Mouse (Mus musculus): Measurements from ENCODE around the gene Pakap. TPM values are rescaled to one million over a fixed set of nuclear protein-coding genes. Genes with fewer than 3 reads are reported as not detected.

The Pakap gene
- polyA plus RNA-seq, 1 experiment from 2014 or later: 25.3 TPM

DNA sequence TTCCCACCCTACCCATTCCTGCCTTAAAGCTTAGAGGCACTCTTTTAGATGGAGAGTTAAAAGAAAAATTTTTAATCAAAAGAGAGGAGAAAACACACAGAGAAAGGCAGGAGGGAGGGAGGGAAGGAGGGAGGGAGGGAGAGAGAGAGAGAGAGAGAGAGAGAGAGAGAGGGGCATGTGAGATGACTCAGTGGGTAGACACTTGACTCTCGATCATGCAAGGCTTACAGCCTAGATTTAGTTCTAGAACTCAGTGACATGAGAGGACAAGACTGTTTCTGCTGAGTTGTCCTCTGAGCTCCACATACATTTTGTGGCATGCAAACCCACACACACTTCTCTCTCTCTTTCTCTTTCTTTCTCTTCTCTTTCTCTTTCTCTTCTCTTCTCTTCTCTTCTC, 8.5 kb upstream of the Pakap start:
- no peaks in the 10 kb centered on the region for H3K27me3 ChIP-seq (ENCODE audit: insufficient read depth, poor library complexity, severe bottlenecking)
- DNase-seq (ENCODE audit: low spot score): no peak
- 89% methylated on average over 1 of the region's 1 CpGs for WGBS

GRCm38 (mm10) chr4:57560010-57560409, 8.0 kb upstream of the Pakap start:
- Histone ChIP-seq H3K9me3 (no peaks in the 10 kb centered on the region), H3K36me3 (no peaks in the 10 kb centered on the region), H3K4me3 (no peak overlapping the region), H3K4me1 (replicated peaks) (peaks cover 17% of the 10 kb centered on the region; the same call in 1 of the 2 replicates), H3K27me3 (ENCODE audit: insufficient read depth, poor library complexity, severe bottlenecking) (no peaks in the 10 kb centered on the region), H3K27ac (peak overlapping the region; percentile 56; the same call in 1 of the 2 replicates)
- DNase-seq (ENCODE audit: low spot score): peak; percentile 12
- WGBS: 66% methylated on average over 3 of the region's 3 CpGs

More for the DNA sequence above, 8.5 kb upstream of the Pakap start:
- Histone ChIP-seq H3K36me3 (no peaks in the 10 kb centered on the region), H3K4me3 (no peak overlapping the region), H3K9me3 (no peaks in the 10 kb centered on the region), H3K4me1 (replicated peaks) (peaks cover 17% of the 10 kb centered on the region; the same call in 1 of the 2 replicates), H3K27ac (no peak overlapping the region)

- DNase-seq (ENCODE audit: low spot score): no peak
- H3K27me3 ChIP-seq (ENCODE audit: insufficient read depth, poor library complexity, severe bottlenecking): peaks cover 3% of the 10 kb centered on the region
- H3K4me1 ChIP-seq (replicated peaks): peaks cover 16% of the 10 kb centered on the region; the same call in 1 of the 2 replicates
- no peak overlapping the region for H3K4me3 ChIP-seq
- H3K27ac ChIP-seq: peak overlapping the region; percentile 56
- no peaks in the 10 kb centered on the region for H3K9me3 ChIP-seq
- H3K36me3 ChIP-seq: no peaks in the 10 kb centered on the region
- 82% methylated on average over 6 of the region's 6 CpGs for WGBS
Measured at GRCm38 (mm10) chr4:57561055-57561454, 6.9 kb upstream of the Pakap start.

- Histone ChIP-seq H3K4me1 (replicated peaks) (peaks cover 20% of the 10 kb centered on the region), H3K27me3 (ENCODE audit: insufficient read depth, poor library complexity, severe bottlenecking) (peaks cover 39% of the 10 kb centered on the region), H3K27ac (no peak overlapping the region), H3K9me3 (no peaks in the 10 kb centered on the region), H3K4me3 (no peak overlapping the region), H3K36me3 (no peaks in the 10 kb centered on the region)
- 91% methylated on average over 1 of the region's 1 CpGs for WGBS
- DNase-seq (ENCODE audit: low spot score): no peak
Measured at GRCm38 (mm10) chr4:57565283-57565682, 2.7 kb upstream of the Pakap start.

- no peak overlapping the region for H3K4me3 ChIP-seq
- peaks cover 21% of the 10 kb centered on the region for H3K4me1 ChIP-seq (replicated peaks)
- H3K27me3 ChIP-seq (ENCODE audit: insufficient read depth, poor library complexity, severe bottlenecking): peaks cover 39% of the 10 kb centered on the region
- DNase-seq (ENCODE audit: low spot score): no peak
- WGBS: 66% methylated on average over 2 of the region's 2 CpGs
- H3K36me3 ChIP-seq: no peaks in the 10 kb centered on the region
- H3K9me3 ChIP-seq: no peaks in the 10 kb centered on the region
- H3K27ac ChIP-seq: no peak overlapping the region
Measured at GRCm38 (mm10) chr4:57565811-57566210, 2.2 kb upstream of the Pakap start.

DNA sequence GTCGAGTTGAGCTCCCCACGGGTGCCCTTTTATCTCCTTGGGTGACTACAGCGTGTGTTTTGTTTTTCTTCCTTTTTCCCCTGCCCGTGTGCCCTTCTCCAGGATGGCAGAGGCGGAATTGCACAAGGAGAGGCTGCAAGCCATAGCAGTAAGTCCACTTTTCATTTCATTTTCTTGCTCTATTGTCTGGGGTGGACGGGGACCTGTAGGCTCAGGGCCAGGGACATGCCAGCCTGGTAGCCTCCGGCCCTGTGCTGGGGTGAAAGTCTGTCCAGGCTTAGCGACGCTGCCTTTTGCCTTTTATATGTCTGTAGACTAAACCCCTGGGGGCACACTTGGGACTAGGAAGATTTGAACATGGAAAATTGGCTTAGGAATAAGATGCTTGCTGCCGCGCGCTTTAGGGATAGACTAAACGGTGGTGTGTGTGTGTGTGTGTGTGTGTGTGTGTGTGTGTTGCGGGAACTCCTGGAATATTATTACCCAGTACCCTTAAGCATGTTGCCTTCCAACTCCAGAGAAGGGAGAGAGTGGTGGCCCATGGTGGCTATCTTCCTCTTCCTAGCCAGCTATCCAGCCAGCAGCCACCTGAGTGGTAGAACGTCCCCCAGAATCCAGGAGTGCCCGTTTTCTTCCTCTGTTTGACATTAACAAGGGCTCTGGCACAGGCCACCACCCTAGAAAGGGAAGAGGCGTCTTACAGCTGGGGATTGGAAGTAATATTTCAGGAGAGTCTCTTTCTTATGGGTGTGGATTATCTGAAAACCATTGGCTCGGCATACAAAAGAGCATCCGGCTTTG, 489 bp downstream of the Pakap start:
- Histone ChIP-seq H3K4me1 (replicated peaks) (peaks cover 19% of the 10 kb centered on the region), H3K27ac (peak overlapping the region; percentile 89), H3K4me3 (peak overlapping the region; percentile 71), H3K36me3 (no peaks in the 10 kb centered on the region), H3K27me3 (ENCODE audit: insufficient read depth, poor library complexity, severe bottlenecking) (peaks cover 39% of the 10 kb centered on the region), H3K9me3 (no peaks in the 10 kb centered on the region)
- no peak for DNase-seq (ENCODE audit: low spot score)
- WGBS: 44% methylated on average over 19 of the region's 19 CpGs

DNA sequence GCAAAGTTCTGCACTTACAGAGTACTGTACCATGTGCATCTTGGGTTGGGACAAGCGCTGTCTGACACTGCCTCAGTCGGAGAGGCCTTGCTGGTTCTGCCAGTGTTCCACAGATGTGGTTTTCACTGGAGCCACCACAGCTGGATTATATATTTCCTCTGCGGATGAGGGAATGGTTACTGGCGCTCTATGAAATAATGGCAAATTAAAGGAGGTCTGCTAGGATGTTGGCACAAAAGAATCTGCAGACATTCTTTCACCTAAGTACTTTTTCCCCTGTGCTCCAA, 1.0 kb downstream of the Pakap start:
- Histone ChIP-seq H3K36me3 (no peaks in the 10 kb centered on the region), H3K27me3 (ENCODE audit: insufficient read depth, poor library complexity, severe bottlenecking) (peaks cover 39% of the 10 kb centered on the region), H3K27ac (no peak overlapping the region; the same call in 1 of the 2 replicates), H3K4me1 (replicated peaks) (peaks cover 19% of the 10 kb centered on the region), H3K4me3 (peak overlapping the region; percentile 71), H3K9me3 (no peaks in the 10 kb centered on the region)
- no peak for DNase-seq (ENCODE audit: low spot score)
- 88% methylated on average over 4 of the region's 4 CpGs for WGBS

GRCm38 (mm10) chr4:57569711-57570110, 1.7 kb downstream of the Pakap start:
- Histone ChIP-seq H3K9me3 (no peaks in the 10 kb centered on the region), H3K27me3 (ENCODE audit: insufficient read depth, poor library complexity, severe bottlenecking) (peaks cover 39% of the 10 kb centered on the region), H3K4me1 (replicated peaks) (peaks cover 19% of the 10 kb centered on the region), H3K36me3 (no peaks in the 10 kb centered on the region), H3K27ac (no peak overlapping the region), H3K4me3 (0 out of 2 replicates have a peak overlapping the region, but pooled peaks have one; percentile 4)
- DNase-seq (ENCODE audit: low spot score): no peak
- 67% methylated on average over 6 of the region's 6 CpGs for WGBS

- no peak for DNase-seq (ENCODE audit: low spot score)
- Histone ChIP-seq H3K4me3 (no peak overlapping the region), H3K4me1 (replicated peaks) (peaks cover 19% of the 10 kb centered on the region), H3K9me3 (no peaks in the 10 kb centered on the region), H3K27me3 (ENCODE audit: insufficient read depth, poor library complexity, severe bottlenecking) (peaks cover 39% of the 10 kb centered on the region), H3K36me3 (no peaks in the 10 kb centered on the region), H3K27ac (no peak overlapping the region; the same call in 1 of the 2 replicates)
- WGBS: 69% methylated on average over 3 of the region's 3 CpGs
Measured at GRCm38 (mm10) chr4:57570229-57570628, 2.2 kb downstream of the Pakap start.

DNA sequence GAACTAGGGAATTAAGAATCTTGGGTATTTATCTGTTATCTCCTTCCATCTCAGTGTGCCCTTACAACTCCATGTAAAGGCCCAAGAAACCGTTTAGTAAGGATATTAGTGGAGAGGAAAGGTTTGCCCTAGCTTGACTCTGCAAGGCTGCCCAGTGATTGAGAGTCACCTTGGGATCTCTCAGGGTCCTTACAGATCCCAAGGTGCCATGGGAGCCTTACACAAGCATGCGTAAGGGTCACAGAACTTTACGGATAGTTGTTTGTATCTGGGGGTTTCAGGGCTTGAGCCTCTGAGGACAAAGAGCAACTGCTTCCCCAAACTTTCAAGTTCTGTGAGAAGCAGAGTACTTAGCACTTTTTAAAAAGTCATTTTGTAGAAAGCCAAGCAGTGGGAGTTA, 6.2 kb downstream of the Pakap start:
- WGBS: 91% methylated on average over 3 of the region's 3 CpGs
- H3K27ac ChIP-seq: no peak overlapping the region
- no peaks in the 10 kb centered on the region for H3K36me3 ChIP-seq
- no peak for DNase-seq (ENCODE audit: low spot score)
- no peak overlapping the region for H3K4me3 ChIP-seq
- H3K9me3 ChIP-seq: no peaks in the 10 kb centered on the region
- H3K27me3 ChIP-seq (ENCODE audit: insufficient read depth, poor library complexity, severe bottlenecking): peaks cover 6% of the 10 kb centered on the region
- peaks cover 3% of the 10 kb centered on the region; the same call in 1 of the 2 replicates for H3K4me1 ChIP-seq (replicated peaks)

DNA sequence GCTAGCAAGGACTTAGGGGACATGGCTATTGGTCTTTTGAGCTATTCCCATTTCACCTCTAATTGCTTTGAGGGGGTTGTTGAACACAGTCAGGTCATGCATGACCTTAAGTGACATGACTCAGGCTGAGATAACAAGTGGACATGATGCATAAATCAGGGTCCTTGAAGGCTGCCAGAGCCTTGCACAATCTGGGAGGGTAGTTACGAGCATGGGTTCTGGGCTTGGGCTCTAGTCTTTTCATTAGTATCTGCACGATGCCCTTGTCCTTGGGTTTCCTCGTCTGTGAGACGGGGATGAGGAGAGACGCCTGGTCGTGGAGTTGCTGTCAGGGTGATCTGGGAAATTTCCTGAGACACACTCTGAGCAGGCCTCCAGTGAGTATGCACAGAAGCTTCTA, 6.7 kb downstream of the Pakap start:
- H3K4me3 ChIP-seq: no peak overlapping the region
- no peaks in the 10 kb centered on the region for H3K36me3 ChIP-seq
- DNase-seq (ENCODE audit: low spot score): no peak
- WGBS: 89% methylated on average over 6 of the region's 6 CpGs
- no peaks in the 10 kb centered on the region for H3K9me3 ChIP-seq
- peaks cover 1% of the 10 kb centered on the region for H3K27me3 ChIP-seq (ENCODE audit: insufficient read depth, poor library complexity, severe bottlenecking)
- peaks cover 3% of the 10 kb centered on the region; the same call in 1 of the 2 replicates for H3K4me1 ChIP-seq (replicated peaks)
- no peak overlapping the region for H3K27ac ChIP-seq

DNA sequence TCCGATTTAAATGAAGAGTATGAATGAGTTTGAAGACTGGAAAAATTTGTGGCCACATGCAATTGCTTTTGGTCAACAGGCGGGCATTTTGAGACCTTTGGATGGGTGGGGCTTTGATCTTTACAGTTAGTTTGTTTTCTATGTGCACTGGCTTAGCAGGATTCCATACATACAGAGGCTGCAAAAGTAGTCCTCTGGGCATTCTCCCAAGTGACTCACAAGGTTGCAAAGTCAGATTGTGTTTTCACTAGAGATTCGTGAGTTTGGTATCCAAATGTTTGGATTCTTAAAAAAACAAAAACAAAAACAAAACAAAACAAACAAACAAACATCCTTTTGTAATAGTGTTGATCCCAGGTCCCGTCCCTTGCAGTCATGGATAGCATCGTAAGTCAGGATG, 7.7 kb downstream of the Pakap start:
- Histone ChIP-seq H3K27ac (no peak overlapping the region), H3K4me3 (no peak overlapping the region), H3K27me3 (ENCODE audit: insufficient read depth, poor library complexity, severe bottlenecking) (no peaks in the 10 kb centered on the region), H3K9me3 (peaks cover 4% of the 10 kb centered on the region; the same call in 1 of the 2 replicates), H3K4me1 (replicated peaks) (peaks cover under 1% of the 10 kb centered on the region; the same call in 1 of the 2 replicates), H3K36me3 (no peaks in the 10 kb centered on the region)
- 83% methylated on average over 5 of the region's 5 CpGs for WGBS
- DNase-seq (ENCODE audit: low spot score): no peak

- H3K36me3 ChIP-seq: no peaks in the 10 kb centered on the region
- H3K27ac ChIP-seq: no peak overlapping the region
- H3K27me3 ChIP-seq (ENCODE audit: insufficient read depth, poor library complexity, severe bottlenecking): no peaks in the 10 kb centered on the region
- no peak for DNase-seq (ENCODE audit: low spot score)
- 88% methylated on average over 11 of the region's 11 CpGs for WGBS
- H3K4me3 ChIP-seq: no peak overlapping the region
- no peaks in the 10 kb centered on the region for H3K4me1 ChIP-seq (replicated peaks)
- H3K9me3 ChIP-seq: peaks cover 4% of the 10 kb centered on the region; the same call in 1 of the 2 replicates
Measured at GRCm38 (mm10) chr4:57576095-57576494, 8.1 kb downstream of the Pakap start.
